26 mouse cellular contexts compared by ENCODE assay signal in genomic region chr4:147242183-147242477, GRCm38 (mm10).
DNase-seq lines count a peak whose midpoint lies in the region; ATAC-seq and TF ChIP-seq lines count a peak whose summit lies in the region.
"Had no signal": no experiment of that assay in that cellular context is flagged by ENCODE, and none has a peak within 500 bp of the region (broad histone marks: within the 10 kb centered on the region; RNA-seq: fewer than 3 reads in every experiment).

No protein-coding gene starts in this region.

- WGBS in heart, embryonic 11.5 days (ENCODE audit: insufficient replicate concordance) = 77% methylated on average over 2 of the region's 2 CpGs
- WGBS in heart, adult 2 months = 69% methylated on average over 2 of the region's 2 CpGs
- WGBS in lung, postnatal 0 days = 73% methylated on average over 2 of the region's 2 CpGs
- WGBS in neural tube, embryonic 12.5 days = 93% methylated on average over 2 of the region's 2 CpGs
- WGBS in neural tube, embryonic 15.5 days = 91% methylated on average over 2 of the region's 2 CpGs

- DNase-seq in heart, adult 2 months = no peak
- DNase-seq in lung, postnatal 0 days (ENCODE audit: low spot score) = peak; percentile 3
- no peak for DNase-seq in lung, postnatal 36 days
- no peak for DNase-seq in Muller cell, postnatal 12 days (ENCODE audit: inconsistent ontology term)
- DNase-seq: adrenal gland, adult 8-10 months; B cell, adult 2 months; cerebellum, adult 2 months; cerebellum, postnatal 14 days; gastrocnemius, postnatal 10 days; heart, postnatal 4 days; kidney, adult 8-10 months; kidney, postnatal 4 days; liver, embryonic 13.5 days; lung, adult 18-20 months; right cerebral cortex, adult 18-20 months; spleen, adult 18-20 months; thymus, adult 2 months; thymus, postnatal 36 days had no signal

- H3K4me2 ChIP-seq in heart, embryonic 11.5 days = no peak overlapping the region
- H3K4me2 ChIP-seq in lung, postnatal 0 days (replicated peaks; ENCODE audit: low read depth, low read length) = no peak overlapping the region
- H3K4me2 ChIP-seq in neural tube, embryonic 12.5 days (replicated peaks) = no peak overlapping the region
- no peak overlapping the region for H3K4me2 ChIP-seq in neural tube, embryonic 15.5 days
- H3K4me2 ChIP-seq: limb, embryonic 13.5 days; liver, embryonic 13.5 days had no signal

- H3K4me3 ChIP-seq in heart, embryonic 11.5 days (ENCODE audit: low read depth, low read length) = no peak overlapping the region
- no peak overlapping the region for H3K4me3 ChIP-seq in heart, adult 2 months
- no peak overlapping the region for H3K4me3 ChIP-seq in lung, postnatal 0 days (ENCODE audit: low read depth, low read length)
- H3K4me3 ChIP-seq in neural tube, embryonic 12.5 days = no peak overlapping the region
- no peak overlapping the region for H3K4me3 ChIP-seq in neural tube, embryonic 15.5 days (replicated peaks)
- H3K4me3 ChIP-seq: heart, embryonic 10.5 days; limb, embryonic 13.5 days; liver, embryonic 13.5 days; myocyte had no signal

- 0 out of 2 replicates have a peak, but pooled peaks have one; percentile 46 for ATAC-seq in heart, embryonic 11.5 days (replicated peaks; ENCODE audit: insufficient number of reproducible peaks, low FRiP score, low TSS enrichment)
- ATAC-seq in lung, postnatal 0 days = no peak
- 0 out of 2 replicates have a peak, but pooled peaks have one; percentile 13 for ATAC-seq in neural tube, embryonic 12.5 days (ENCODE audit: low FRiP score, low read depth)
- ATAC-seq in neural tube, embryonic 15.5 days (ENCODE audit: low FRiP score) = no peak
- ATAC-seq: hindbrain, embryonic 16.5 days had no signal

- no peaks in the 10 kb centered on the region for H3K79me2 ChIP-seq in heart, adult 2 months (replicated peaks; ENCODE audit: control insufficient read depth, insufficient read depth, low read length)

- H3K36me3 ChIP-seq in heart, embryonic 11.5 days (ENCODE audit: control insufficient read depth, insufficient read depth, low read length) = no peaks in the 10 kb centered on the region
- no peaks in the 10 kb centered on the region for H3K36me3 ChIP-seq in heart, adult 2 months (ENCODE audit: control insufficient read depth, insufficient read depth, low read length)
- no peaks in the 10 kb centered on the region for H3K36me3 ChIP-seq in lung, postnatal 0 days (ENCODE audit: insufficient read depth, low read length)
- no peaks in the 10 kb centered on the region for H3K36me3 ChIP-seq in neural tube, embryonic 12.5 days
- no peaks in the 10 kb centered on the region for H3K36me3 ChIP-seq in neural tube, embryonic 15.5 days
- H3K36me3 ChIP-seq: heart, embryonic 10.5 days; limb, embryonic 13.5 days; liver, embryonic 13.5 days had no signal

- TF ChIP-seq EP300 in heart, adult 2 months (IDR thresholded peaks at IDR 0.05; ENCODE audit: insufficient read depth, low read depth, low read length) = no peak
- TF ChIP-seq EP300 in lung, postnatal 0 days (IDR thresholded peaks at IDR 0.05) = no peak

- H3K27me3 ChIP-seq in heart, embryonic 11.5 days (ENCODE audit: control insufficient read depth, insufficient read depth, low read length) = no peaks in the 10 kb centered on the region
- H3K27me3 ChIP-seq in heart, adult 2 months (ENCODE audit: control insufficient read depth, insufficient read depth, low read length) = no peaks in the 10 kb centered on the region
- no peaks in the 10 kb centered on the region for H3K27me3 ChIP-seq in lung, postnatal 0 days (replicated peaks; ENCODE audit: insufficient read depth, low read length)
- no peaks in the 10 kb centered on the region for H3K27me3 ChIP-seq in neural tube, embryonic 12.5 days (replicated peaks)
- H3K27me3 ChIP-seq in neural tube, embryonic 15.5 days (replicated peaks) = no peaks in the 10 kb centered on the region
- H3K27me3 ChIP-seq: limb, embryonic 13.5 days; liver, embryonic 13.5 days had no signal

- TF ChIP-seq POLR2A in heart, adult 2 months (IDR thresholded peaks at IDR 0.05; ENCODE audit: insufficient read depth, low read depth, low read length) = no peak

- no peak overlapping the region for H3K9ac ChIP-seq in heart, embryonic 11.5 days (ENCODE audit: low read depth, low read length)
- H3K9ac ChIP-seq in heart, adult 2 months (ENCODE audit: low read depth, low read length) = no peak overlapping the region
- no peak overlapping the region for H3K9ac ChIP-seq in lung, postnatal 0 days (replicated peaks; ENCODE audit: low read depth)
- H3K9ac ChIP-seq in neural tube, embryonic 12.5 days = no peak overlapping the region
- no peak overlapping the region for H3K9ac ChIP-seq in neural tube, embryonic 15.5 days (replicated peaks)
- H3K9ac ChIP-seq: limb, embryonic 13.5 days; liver, embryonic 13.5 days had no signal

- no peak for TF ChIP-seq CTCF in heart, adult 2 months (IDR thresholded peaks at IDR 0.05)
- no peak for TF ChIP-seq CTCF in lung, postnatal 0 days (IDR thresholded peaks at IDR 0.05)

- no peaks in the 10 kb centered on the region for H3K4me1 ChIP-seq in heart, embryonic 11.5 days (ENCODE audit: control insufficient read depth, insufficient read depth, low read length)
- no peaks in the 10 kb centered on the region for H3K4me1 ChIP-seq in heart, adult 2 months (ENCODE audit: control insufficient read depth, insufficient read depth, low read length)
- H3K4me1 ChIP-seq in lung, postnatal 0 days (ENCODE audit: insufficient read depth, low read depth, low read length) = no peaks in the 10 kb centered on the region
- no peaks in the 10 kb centered on the region for H3K4me1 ChIP-seq in neural tube, embryonic 12.5 days
- no peaks in the 10 kb centered on the region for H3K4me1 ChIP-seq in neural tube, embryonic 15.5 days
- H3K4me1 ChIP-seq: heart, embryonic 10.5 days; limb, embryonic 13.5 days; liver, embryonic 13.5 days had no signal

- no peak overlapping the region for H3K27ac ChIP-seq in heart, embryonic 11.5 days (ENCODE audit: low read depth, low read length)
- no peak overlapping the region for H3K27ac ChIP-seq in heart, adult 2 months
- H3K27ac ChIP-seq in lung, postnatal 0 days (ENCODE audit: low read length) = no peak overlapping the region
- H3K27ac ChIP-seq in neural tube, embryonic 12.5 days = no peak overlapping the region
- H3K27ac ChIP-seq in neural tube, embryonic 15.5 days (replicated peaks) = no peak overlapping the region
- H3K27ac ChIP-seq: heart, embryonic 10.5 days; kidney, postnatal 0 days; limb, embryonic 13.5 days; liver, embryonic 13.5 days had no signal

- intact Hi-C loops in heart, adult 2 months (cut with DNase I) = no loop called here

- H3K9me3 ChIP-seq in heart, embryonic 11.5 days (replicated peaks; ENCODE audit: control insufficient read depth, low read length) = peaks cover 8% of the 10 kb centered on the region
- peaks cover 7% of the 10 kb centered on the region; the same call in 1 of the 2 replicates for H3K9me3 ChIP-seq in lung, postnatal 0 days (ENCODE audit: low read length)
- peaks cover 32% of the 10 kb centered on the region for H3K9me3 ChIP-seq in neural tube, embryonic 12.5 days
- peaks cover 41% of the 10 kb centered on the region for H3K9me3 ChIP-seq in neural tube, embryonic 15.5 days (replicated peaks)

Comparison
In these comparisons a context has a peak if more than half of its experiments do, and no peak if none do; other contexts are left out.
1. ATAC-seq: peak in heart, embryonic 11.5 days (single experiment) and neural tube, embryonic 12.5 days (single experiment); none in lung, postnatal 0 days (single experiment) and neural tube, embryonic 15.5 days (single experiment).